Mouse (Mus musculus) inflammation-experienced regulatory T-cells, adult 6 months (primary cell): ENCODE measurements around the gene Plb1. TPM values are rescaled to one million over a fixed set of nuclear protein-coding genes. Genes with fewer than 3 reads are reported as not detected.

Experiments used
- ATAC-seq: one replicate; pipeline ENCODE4 v1.8.0; 2017
- polyA plus RNA-seq, 3 experiments: library from polyadenylated mRNA; unstranded; fragments of 100-300 nt; shearing (Covaris generic); gene quantifications; one replicate each; pipeline ENCODE4 v1.2.1; 2017

Gene Plb1
- polyA plus RNA-seq: not detected

GRCm38 (mm10) chr5:32232474-32232873, at the start of gene Plb1:
Gene Plb1 (plus strand): TSS chr5:32232708.
- no peak for ATAC-seq

- no peak for ATAC-seq
These were observed 49.5 kb upstream of the Plb1 start for GRCm38 (mm10) chr5:32182885-32183629.

- no peak for ATAC-seq
These were observed 44.8 kb upstream of the Plb1 start for GRCm38 (mm10) chr5:32187717-32188116.

- no peak for ATAC-seq
These were observed 41.2 kb upstream of the Plb1 start for GRCm38 (mm10) chr5:32191259-32191658.

- ATAC-seq: no peak
These were observed 40.3 kb upstream of the Plb1 start for GRCm38 (mm10) chr5:32192016-32192845.

- ATAC-seq: no peak
These were observed 38.3 kb upstream of the Plb1 start for GRCm38 (mm10) chr5:32194236-32194635.

- no peak for ATAC-seq
These were observed 36.5 kb upstream of the Plb1 start for GRCm38 (mm10) chr5:32195857-32196609.

- peak; percentile 61 for ATAC-seq
These were observed 34.8 kb upstream of the Plb1 start for GRCm38 (mm10) chr5:32197698-32198097.

GRCm38 (mm10) chr5:32199136-32199535, 33.4 kb upstream of the Plb1 start:
- ATAC-seq: no peak

- no peak for ATAC-seq
These were observed 32.9 kb upstream of the Plb1 start for GRCm38 (mm10) chr5:32199594-32199993.

- ATAC-seq: no peak
These were observed 27.9 kb upstream of the Plb1 start for GRCm38 (mm10) chr5:32204653-32205052.

GRCm38 (mm10) chr5:32206726-32207125, 25.8 kb upstream of the Plb1 start:
- no peak for ATAC-seq

- no peak for ATAC-seq
These were observed 24.0 kb upstream of the Plb1 start for GRCm38 (mm10) chr5:32208460-32208859.

GRCm38 (mm10) chr5:32211011-32211410, 21.5 kb upstream of the Plb1 start:
- ATAC-seq: no peak

- no peak for ATAC-seq
These were observed 18.8 kb upstream of the Plb1 start for GRCm38 (mm10) chr5:32213746-32214145.

GRCm38 (mm10) chr5:32215510-32215909, 17.0 kb upstream of the Plb1 start:
- no peak for ATAC-seq

- no peak for ATAC-seq
These were observed 16.0 kb upstream of the Plb1 start for GRCm38 (mm10) chr5:32216465-32216864.

GRCm38 (mm10) chr5:32217477-32217876, 15.0 kb upstream of the Plb1 start:
- no peak for ATAC-seq

GRCm38 (mm10) chr5:32230372-32230771, 2.1 kb upstream of the Plb1 start:
- no peak for ATAC-seq

- no peak for ATAC-seq
These were observed 6.8 kb downstream of the Plb1 start for GRCm38 (mm10) chr5:32239337-32239736.

- no peak for ATAC-seq
These were observed 8.2 kb downstream of the Plb1 start for GRCm38 (mm10) chr5:32240741-32241140.

GRCm38 (mm10) chr5:32243286-32243885, 10.9 kb downstream of the Plb1 start:
- ATAC-seq: no peak

GRCm38 (mm10) chr5:32245385-32245784, 12.9 kb downstream of the Plb1 start:
- no peak for ATAC-seq
